Mouse (Mus musculus) CH12F3 (cell line): ENCODE data around the gene Rcvrn.

ENCODE experiments used
- in situ Hi-C: fragments of 300-500 bp; cut with MboI; formaldehyde crosslinking; loops from 2 replicates; pipeline ENCODE4 v1.14.3; 2020; ENCODE audit warnings: low sequenced_read_pairs

Rcvrn gene

DNA sequence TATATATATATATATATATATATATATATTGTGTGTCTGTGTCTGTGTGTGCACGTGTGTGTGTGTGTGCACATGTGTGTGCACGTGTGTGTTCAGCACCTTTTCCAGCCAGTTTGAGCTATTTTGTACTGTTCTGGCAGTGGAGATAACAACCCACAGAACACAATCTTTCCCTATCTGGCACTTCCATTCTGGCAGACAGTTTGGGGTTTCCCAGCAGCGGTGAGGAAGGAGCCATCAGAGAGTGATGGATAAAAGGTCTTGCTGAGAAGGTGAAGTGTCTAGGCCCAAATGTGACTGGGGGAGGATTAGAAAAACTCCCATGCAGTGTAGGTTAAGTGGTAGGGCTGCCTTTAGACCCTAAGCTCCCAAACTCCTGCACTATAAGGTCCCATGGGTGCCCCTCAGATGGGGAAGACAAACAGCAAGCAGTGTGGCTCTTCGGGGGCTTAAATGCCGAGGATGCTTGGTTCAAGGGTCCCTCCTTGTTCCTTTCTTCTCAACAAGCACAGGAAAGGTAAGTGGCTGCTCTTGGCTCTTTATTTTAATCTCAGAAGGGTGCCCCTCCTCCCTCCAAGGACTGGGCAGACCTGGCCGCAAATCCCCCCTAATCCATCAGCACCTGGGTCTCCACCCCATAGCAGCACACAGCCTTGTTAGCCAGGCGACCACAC is at the start of gene Rcvrn:
Rcvrn (plus strand) TSS at position 624 of the 674 bp plus-strand sequence.
- in situ Hi-C loops = no loop called here

DNA sequence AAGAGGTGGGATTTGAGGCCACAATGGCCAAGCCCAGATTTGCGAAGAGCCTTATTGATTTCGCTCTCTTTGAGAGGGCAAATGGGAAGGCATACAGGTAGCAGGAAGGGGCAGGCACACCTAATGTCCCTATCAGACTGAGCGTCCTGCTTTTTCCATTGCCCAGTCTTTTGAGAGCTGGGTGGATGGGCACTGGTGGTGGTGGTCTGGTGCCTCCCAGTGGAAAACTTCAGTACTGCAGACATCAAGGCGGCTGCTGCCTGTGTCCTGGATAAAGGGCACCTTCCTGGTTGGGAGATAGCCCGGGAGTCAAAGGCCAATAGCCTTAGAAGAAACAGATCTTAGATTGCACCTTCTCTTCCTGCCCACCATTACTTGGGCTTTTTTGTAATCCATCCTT is 47.4 kb upstream of the Rcvrn start:
- in situ Hi-C loops = no loop called here

DNA sequence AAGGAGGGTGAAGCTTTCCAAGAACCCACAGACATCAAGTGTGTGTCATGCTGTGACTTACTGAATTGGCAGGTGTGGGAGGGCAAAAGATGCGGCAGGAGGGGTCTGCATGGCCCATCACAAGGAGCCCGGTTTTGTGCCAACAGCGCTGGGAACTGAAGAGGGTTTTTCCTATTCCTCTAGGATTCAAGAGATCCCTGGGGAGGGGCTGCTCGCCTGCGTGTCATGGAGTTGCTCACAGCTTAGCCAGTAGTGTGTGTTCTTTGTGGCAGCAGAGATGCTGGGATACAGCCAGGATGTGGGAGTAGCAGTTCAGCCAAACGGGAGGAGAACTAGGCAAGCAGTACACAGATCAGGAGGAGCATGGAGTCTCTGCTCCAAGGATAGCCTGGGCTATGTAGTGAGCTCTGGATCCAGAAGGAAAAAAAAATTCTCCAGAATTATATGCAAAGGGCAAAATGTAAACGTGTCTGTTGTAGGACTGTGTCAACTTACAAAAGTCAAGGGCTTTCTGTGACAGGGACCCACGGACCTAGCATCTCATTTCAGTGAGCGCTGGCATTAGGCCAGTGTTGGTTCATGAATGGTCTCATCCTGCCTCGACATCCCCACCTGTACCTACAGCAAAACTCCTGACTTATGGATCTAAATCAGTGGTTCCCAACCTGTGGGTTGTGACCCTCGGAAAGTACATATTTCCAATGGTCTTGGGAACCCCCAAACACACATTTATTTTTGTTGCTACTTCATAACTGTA is 46.3 kb upstream of the Rcvrn start:
- in situ Hi-C loops = no loop called here

DNA sequence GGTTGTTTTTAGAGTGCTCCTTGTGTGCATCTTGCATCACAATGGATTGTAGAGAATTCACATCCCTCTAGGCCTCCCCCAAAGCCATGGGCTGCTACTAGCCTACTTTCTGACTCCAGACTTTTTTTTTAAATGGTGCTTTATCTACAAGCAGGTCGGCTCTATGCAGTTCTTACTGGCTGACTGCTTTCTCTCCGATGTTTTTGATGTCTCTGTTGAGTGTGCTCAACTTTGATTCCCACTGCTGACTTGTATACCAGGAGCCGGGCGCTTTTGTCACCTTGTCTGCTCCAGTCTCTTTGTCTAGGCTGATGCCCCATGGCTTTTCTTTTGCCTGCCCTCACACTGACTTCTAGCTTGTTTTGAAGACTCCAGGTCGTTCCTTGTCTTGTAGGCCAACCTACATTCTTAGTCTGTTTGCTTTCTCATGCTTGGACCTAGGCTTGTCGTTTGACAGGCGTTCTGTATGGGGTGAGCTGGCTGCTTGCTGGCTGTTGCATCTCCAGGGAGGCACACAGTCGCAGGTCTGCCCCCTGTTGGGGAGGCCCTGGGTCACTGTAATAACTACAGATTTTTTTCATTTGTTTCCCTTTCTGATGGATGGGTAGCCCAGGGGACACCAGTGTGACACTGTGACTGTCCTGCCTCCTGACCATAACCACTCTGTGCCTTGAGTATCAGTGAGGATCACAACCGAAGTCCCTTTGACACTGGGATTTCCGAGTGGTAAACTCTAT is 45.0 kb upstream of the Rcvrn start:
- in situ Hi-C loops = loop anchor here (25.0 kb wide), 1 partner anchor 538 kb away; no protein-coding TSS in a partner anchor

DNA sequence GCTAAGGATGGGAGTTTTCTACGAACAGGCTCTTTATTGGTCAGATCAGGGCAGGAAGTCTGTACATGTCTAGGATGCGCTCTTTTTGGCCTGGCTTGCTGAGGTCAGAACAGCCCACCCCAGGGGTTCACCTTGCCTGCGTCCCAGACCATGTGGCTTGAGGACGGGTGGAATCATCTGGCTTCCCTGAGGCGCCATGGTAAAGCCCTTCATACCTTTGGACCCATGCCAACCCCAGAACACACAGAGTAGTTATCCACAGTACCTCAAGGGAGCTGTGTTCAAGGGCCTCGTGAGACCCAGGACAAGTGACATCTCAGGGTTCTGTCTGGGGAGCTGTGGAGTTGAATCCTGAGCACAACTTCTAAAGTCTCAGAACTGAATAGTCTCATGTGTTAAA is 43.4 kb upstream of the Rcvrn start:
- in situ Hi-C loops = loop anchor here (25.0 kb wide), 1 partner anchor 539 kb away; no protein-coding TSS in a partner anchor

DNA sequence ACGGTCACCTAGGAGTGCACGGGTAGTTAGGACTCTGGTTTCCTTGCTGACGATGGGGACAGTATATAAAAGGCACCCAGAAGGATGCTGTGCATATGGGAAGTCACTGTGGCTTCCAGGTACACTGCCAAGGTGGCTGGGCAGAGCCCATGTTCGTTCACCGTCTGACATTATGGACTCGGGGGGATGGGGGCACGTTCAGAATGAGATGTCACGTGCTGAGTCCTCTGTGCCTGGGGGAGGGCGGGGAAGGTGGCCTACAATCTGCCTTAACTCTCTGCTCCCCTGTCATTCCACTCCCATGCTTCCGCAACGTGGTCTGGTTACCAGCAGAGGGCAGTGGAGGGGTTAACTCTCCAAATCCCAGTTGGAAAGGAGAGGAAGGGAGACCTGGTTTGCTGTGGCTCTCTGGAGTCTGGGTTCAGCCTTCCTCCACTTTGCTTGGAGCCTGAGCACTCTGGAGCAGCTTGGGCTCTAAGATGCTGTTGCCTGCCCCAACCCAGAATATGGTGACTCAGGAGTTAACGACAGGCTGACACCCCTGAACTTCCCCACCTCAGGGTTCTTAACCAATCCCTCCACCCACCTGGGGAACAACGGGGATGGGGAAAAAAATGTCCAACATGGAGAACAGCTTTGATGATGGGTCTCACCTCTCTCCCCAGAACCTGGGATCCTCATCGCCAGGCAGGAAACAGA is 42.8 kb upstream of the Rcvrn start:
- in situ Hi-C loops = loop anchor here (25.0 kb wide), 1 partner anchor 540 kb away; no protein-coding TSS in a partner anchor

DNA sequence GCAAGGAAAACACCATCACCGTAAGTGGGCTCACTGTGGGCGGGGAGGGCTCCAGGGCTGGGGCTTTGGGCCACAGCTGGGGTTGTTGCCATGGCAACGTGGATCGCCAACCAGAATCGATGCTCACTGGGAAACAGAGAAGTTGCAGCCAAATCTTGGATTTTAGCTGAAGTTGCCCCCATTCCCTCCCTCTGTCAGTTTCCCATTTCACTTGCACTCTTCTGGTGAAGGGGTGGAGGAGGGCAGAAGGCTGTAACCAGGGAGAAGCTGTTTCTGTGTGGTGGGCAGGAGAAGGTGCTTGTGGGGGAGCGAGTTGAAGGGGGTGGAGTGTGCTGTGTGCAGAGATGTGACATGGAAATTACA is 42.3 kb upstream of the Rcvrn start:
- in situ Hi-C loops = loop anchor here (25.0 kb wide), 1 partner anchor 541 kb away; no protein-coding TSS in a partner anchor

DNA sequence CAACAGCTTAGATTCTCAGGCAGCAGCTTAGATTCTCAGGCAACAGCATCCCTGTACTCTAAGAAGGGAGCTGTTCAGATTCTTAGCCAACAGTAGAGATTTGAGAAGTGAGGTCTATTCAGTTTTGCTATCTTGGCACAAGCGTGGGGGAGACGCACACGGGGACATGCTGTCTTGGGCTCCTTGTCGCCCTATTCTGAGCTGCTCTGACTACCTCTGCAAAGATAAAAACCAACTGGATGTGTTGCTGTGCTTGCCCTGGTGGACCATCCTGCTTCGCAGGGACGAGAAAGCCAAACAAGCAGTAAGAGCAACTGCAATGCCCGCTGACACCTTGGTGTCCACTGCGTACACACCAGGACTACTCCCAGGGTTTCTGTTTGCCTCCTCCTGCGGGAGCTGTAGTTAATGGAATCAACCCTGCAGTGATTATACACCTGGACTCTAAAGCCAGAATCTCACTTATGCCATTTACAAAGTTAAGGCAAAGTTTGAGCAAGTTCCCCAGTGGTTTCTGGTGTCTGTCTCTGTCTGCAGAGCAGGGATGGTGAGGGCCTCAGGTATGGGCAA is 41.5 kb upstream of the Rcvrn start:
- in situ Hi-C loops = loop anchor here (25.0 kb wide), 1 partner anchor 541 kb away; no protein-coding TSS in a partner anchor

DNA sequence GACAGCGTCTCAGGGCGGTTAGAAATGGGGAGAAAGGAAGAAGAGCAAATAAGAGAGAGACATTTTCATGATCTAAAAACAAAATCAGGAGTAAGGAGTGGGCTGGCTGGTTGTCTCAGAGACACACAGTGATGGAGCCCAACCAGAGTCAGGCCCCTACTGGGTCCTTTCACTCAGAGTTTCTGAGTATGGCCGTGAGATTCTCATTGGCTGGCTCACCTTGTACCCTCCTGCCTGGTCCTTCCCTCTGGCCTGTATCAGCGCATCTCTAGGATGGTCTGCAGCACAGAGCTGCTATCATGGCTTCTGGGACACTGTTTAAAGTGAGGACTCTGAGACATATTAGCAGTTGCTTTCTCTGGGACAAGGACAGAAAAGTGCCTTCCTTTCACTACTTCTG is 40.6 kb upstream of the Rcvrn start:
- in situ Hi-C loops = loop anchor here (25.0 kb wide), 1 partner anchor 542 kb away; no protein-coding TSS in a partner anchor

DNA sequence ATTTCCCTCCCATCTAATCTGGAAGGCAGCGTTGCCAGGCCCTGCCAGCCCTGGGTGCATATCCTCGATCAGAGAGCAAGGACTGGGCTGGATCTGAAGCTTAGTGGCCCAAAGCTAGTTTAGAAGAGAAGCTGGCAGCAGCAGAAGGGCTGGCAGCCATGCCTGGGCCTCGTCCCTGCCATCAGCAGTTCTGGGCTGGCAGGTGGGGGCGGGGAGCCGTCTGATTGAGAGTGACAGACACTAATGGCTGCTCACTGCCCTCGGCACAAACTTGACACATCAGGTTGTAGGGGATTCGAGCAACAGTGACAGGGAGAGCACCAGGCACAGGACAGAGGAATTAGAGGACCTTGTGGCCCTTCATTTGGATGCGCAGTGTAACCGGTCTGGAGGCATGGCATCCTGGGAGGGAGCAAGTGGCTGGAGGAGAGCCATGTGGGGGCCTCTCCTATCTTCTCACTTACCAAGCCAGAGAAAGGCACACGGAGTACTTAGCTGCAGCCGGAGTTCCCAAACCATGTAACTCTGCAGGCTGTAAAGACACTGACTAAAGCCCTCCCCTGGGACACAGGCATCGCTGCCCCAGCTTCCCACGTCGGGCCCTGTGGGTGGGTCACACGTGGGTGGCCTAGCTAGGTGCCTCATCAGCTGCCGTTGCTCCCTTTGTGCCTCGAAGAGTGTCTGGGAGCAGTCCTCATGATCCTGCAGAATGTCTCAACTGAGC is 39.7 kb upstream of the Rcvrn start:
- in situ Hi-C loops = loop anchor here (25.0 kb wide), 1 partner anchor 543 kb away; no protein-coding TSS in a partner anchor

DNA sequence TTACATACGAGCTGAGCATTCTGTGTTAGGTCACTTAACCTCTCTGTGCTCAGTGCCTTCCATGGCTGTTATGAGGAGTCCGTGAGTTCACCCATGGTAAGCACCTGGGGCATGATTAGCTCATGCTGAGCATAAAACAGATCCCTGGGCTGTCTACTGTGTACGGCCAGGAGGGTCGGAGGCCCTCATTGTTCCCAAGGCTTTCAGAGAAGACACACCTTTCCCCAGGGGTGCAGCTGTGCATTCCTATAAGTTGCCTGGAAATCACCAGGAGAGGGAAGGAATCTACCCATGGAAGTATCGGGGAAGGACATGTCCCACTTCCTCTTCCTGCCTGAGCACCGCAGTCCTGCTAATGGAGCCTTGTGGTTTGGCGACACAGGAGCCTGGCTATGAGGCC is 38.8 kb upstream of the Rcvrn start:
- in situ Hi-C loops = loop anchor here (25.0 kb wide), 1 partner anchor 544 kb away; no protein-coding TSS in a partner anchor

DNA sequence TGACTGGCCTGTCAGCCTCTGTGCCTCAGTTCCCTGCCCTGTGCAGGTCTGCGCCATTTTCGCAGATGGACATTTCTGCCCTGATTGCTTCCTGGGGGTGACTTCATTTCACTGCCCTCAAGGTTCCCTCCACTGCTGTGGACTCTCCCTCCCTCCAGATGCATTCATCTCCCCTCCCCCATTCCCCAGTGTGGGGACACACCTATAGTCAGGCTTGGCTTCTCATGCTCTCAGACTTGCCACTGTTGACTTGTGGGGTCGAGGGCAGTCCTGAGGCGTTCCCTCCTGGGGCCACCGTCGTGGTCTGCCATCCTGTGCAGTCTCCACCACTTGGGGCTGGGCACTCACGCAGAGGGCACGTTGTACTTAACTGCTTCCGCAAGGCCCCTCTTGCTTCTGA is 38.3 kb upstream of the Rcvrn start:
- in situ Hi-C loops = loop anchor here (25.0 kb wide), 1 partner anchor 545 kb away; no protein-coding TSS in a partner anchor

DNA sequence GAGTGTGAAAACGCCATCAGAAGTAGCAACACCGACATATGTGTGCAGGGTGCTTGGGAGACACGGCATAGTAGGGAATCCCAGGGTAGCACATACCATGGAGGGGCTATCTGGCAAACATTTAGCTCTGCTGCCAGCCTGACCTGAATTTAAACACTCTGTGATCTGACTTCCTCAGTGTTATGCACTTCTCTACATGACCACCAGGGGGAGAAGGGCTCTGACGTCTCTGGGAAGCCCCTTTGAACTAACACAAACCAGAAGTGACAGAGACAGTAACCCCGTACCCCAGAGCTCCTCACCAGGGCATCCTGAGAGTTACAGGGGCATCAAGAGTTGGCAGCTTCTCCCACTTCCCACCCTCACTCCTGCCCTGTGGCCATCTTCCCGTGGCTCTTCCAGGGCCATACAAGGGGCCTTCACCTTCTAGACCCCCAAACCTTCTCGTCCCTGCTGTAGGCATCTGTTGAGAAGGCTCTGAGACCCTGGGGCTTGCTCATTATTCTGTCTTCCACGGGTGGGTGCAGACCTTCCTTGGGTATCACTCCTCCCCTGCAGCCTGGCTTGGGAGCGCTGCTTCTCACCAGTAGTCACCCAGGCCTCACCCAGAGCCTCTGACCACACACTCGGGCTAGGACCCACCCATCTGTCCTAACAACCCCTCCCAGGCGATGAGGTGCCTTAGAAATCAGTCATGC is 37.3 kb upstream of the Rcvrn start:
- in situ Hi-C loops = loop anchor here (25.0 kb wide), 1 partner anchor 546 kb away; no protein-coding TSS in a partner anchor

DNA sequence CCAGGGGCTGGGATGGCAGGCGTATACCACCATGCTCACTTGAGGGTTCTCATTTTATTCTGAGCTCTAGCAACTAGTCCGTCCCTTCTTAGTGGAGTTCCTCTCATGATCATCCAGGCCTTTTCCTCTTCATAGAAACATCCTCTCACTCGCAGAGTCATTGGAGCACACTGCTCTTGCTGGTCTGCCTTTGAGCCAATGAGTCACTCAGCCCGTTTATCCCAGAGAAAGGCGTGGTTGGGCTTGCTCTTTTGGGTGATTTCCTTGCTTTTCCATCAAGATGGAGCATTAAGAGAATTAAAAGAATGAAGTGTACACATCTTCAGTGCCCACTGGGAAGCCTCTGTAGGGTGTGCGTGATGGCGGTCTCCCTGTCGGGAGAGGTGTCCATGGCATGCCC is 33.7 kb upstream of the Rcvrn start:
- in situ Hi-C loops = loop anchor here (25.0 kb wide), 1 partner anchor 549 kb away; no protein-coding TSS in a partner anchor

DNA sequence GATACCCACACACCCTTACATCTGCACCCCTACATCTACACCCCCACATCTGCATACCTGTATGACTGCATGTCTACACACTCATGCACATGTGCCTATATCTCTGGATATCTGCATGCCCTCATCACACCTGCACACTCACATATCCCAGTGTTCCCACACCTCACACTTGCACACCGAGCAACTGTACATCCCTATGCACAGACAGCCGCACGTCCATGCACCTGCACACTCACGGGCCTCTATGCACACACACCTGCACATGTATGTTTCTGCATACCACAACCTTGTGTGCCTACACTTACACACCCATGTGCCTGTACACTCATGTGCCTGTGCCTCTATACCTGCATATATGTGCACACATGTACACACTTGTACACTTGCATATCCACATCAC is 31.7 kb upstream of the Rcvrn start:
- in situ Hi-C loops = loop anchor here (25.0 kb wide), 1 partner anchor 551 kb away; no protein-coding TSS in a partner anchor

DNA sequence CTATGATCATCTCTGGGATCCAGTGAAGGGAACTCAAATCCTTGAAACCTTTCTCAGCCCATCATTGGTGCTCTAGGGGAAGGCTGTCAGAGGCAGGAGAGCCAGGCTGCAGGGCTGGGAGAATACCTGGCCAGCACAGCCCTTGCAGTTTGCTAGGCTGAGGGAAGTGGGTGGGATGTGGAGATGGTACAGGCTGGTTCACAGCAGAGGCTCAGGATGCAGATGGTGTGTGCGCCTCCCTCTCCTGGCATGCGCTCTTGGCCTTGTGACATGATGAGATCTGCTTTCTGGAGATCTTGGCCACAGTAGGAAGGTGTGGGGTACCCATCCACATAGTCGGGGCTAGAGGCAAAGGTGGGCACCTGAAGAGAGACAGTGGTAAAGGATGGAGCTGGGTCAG is 30.9 kb upstream of the Rcvrn start:
- in situ Hi-C loops = loop anchor here (25.0 kb wide), 1 partner anchor 552 kb away; no protein-coding TSS in a partner anchor

DNA sequence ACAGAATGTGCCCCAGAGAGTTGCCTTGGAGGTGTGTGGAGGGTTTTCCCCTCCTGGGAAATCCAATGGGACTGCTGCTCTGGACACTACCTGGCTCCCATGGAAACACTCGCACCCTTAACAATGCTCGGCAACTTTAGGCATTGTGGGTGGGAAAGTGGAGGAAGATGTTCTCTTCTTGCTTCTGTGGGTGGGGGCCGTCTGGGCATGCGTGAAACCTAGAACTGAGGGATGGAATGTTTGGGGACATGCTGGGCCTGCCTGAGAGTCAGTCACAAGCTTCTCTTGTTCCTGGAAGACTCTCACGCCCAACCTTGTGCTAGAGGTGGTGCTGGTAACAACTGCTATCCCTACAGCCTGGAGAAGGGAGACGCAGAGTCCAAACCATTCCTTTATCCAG is 30.2 kb upstream of the Rcvrn start:
- in situ Hi-C loops = loop anchor here (25.0 kb wide), 1 partner anchor 553 kb away; no protein-coding TSS in a partner anchor

DNA sequence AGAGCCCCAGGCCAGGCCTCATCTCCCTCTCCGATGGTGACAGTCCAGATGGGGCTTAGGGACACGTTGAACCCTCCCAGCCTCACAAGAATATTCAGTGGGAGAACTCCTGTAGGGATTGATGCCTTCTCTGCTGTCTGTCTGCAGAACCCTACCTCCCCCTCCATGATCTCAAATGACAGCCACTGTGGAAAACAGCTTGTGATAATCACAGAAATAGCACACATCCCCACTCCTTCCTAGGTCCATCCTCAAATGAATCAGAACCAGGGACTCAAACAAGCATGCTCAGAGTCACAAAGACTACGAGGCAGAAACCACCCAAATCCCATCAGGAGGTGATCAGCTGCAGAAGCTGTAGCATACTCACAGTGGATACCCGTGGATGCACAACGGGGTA is 29.0 kb upstream of the Rcvrn start:
- in situ Hi-C loops = loop anchor here (25.0 kb wide), 1 partner anchor 554 kb away; no protein-coding TSS in a partner anchor
